Mouse (Mus musculus) thymus, adult 2 months (tissue): Measurements from ENCODE around the gene Smc6. TPM values are rescaled to one million over a fixed set of nuclear protein-coding genes. Genes with fewer than 3 reads are reported as not detected.

ENCODE experiments used
- DNase-seq: peaks from one replicate; pipeline ENCODE4 v3.0.0; 2021
- H3K27ac ChIP-seq: fragments of 200-500 bp; 2 replicates; pipeline ENCODE4 v1.5.1; 2012; ENCODE audit warnings: low read length, control low read depth; ENCODE audit not compliant: control insufficient read depth, insufficient read depth
- H3K27me3 ChIP-seq: fragments of 200-500 bp; 2 replicates; pipeline ENCODE4 v1.6.1; 2012; ENCODE audit warnings: mild to moderate bottlenecking, low read length, moderate library complexity, mixed read lengths; ENCODE audit not compliant: control insufficient read depth, insufficient read depth
- H3K36me3 ChIP-seq: fragments of 200-500 bp; 2 replicates; pipeline ENCODE4 v1.6.1; 2012; ENCODE audit warnings: mild to moderate bottlenecking, low read length, moderate library complexity; ENCODE audit not compliant: control insufficient read depth, insufficient read depth
- H3K4me1 ChIP-seq: fragments of 200-500 bp; replicated peaks from 2 replicates; pipeline ENCODE4 v1.6.1; 2012; ENCODE audit warnings: low read length; ENCODE audit not compliant: control insufficient read depth, insufficient read depth
- H3K4me3 ChIP-seq: fragments of 200-500 bp; 2 replicates; pipeline ENCODE4 v1.5.1; 2012; ENCODE audit warnings: mild to moderate bottlenecking, low read length, control low read depth, moderate library complexity; ENCODE audit not compliant: control insufficient read depth, insufficient read depth
- CTCF ChIP-seq: fragments of 200-500 bp; IDR thresholded peaks from 2 replicates; pipeline ENCODE4 v1.5.1; 2012; ENCODE audit warnings: mild to moderate bottlenecking, control low read depth, low read length, moderate library complexity, borderline replicate concordance; ENCODE audit not compliant: control insufficient read depth, poor library complexity, insufficient read depth; ENCODE audit errors: extremely low read depth
- POLR2A ChIP-seq: fragments of 200-500 bp; IDR thresholded peaks from 2 replicates; pipeline ENCODE4 v1.6.1; 2012; ENCODE audit warnings: mild to moderate bottlenecking, low read length, control low read depth, moderate library complexity; ENCODE audit not compliant: control insufficient read depth, poor library complexity, insufficient read depth; ENCODE audit errors: extremely low read depth
- WGBS: fragments of 180-500 bp; shearing (Covaris S2); methylation state at CpG from one replicate; pipeline ENCODE4 v1.1.7; 2018; 5-methylcytosine and 5-hydroxymethylcytosine counted together
- polyA plus RNA-seq: library from polyadenylated mRNA; depleted of rRNA; stranded (reverse); fragments of >200 nt; gene quantifications from 2 replicates; pipeline ENCODE4 v1.2.3, GENCODE M21; 2012

The Smc6 gene
- polyA plus RNA-seq, 1 experiment, result 11.3 TPM

- Histone ChIP-seq H3K27me3 (no peaks in the 10 kb centered on the region), H3K4me1 (no peaks in the 10 kb centered on the region), H3K27ac (no peak overlapping the region), H3K36me3 (peaks cover 36% of the 10 kb centered on the region), H3K4me3 (no peak overlapping the region)
- TF ChIP-seq POLR2A, result no peak
- WGBS, result 84% methylated on average over 3 of the region's 3 CpGs
- DNase-seq, result no peak
Observed at GRCm38 (mm10) chr12:11279886-11280285, 14.2 kb downstream of the Smc6 start.

DNA sequence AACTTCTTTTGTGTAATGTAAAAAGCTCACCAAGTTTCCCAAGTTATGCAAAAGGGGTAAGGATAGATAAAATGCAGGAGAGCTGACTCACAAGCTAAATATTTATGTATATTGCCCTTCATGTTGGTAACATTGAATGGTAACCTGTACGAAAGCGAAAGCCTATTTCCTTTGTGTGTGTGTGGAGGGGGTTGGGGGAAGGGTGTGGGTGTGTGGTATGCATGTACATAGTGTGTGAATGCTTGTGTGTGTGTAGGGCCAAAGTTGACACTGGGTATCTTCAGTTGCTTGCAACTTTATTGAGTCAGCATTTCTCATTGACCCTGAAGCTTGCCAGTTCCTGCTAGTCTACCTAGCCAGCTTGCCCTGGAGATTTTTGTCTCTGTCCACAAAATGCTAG is 15.9 kb downstream of the Smc6 start:
- no peak for DNase-seq
- H3K27ac ChIP-seq, result no peak overlapping the region
- H3K4me1 ChIP-seq, result no peaks in the 10 kb centered on the region
- H3K4me3 ChIP-seq, result no peak overlapping the region
- H3K27me3 ChIP-seq, result no peaks in the 10 kb centered on the region
- peaks cover 44% of the 10 kb centered on the region for H3K36me3 ChIP-seq
- 91% methylated on average over 2 of the region's 2 CpGs for WGBS
- TF ChIP-seq CTCF (no peak), POLR2A (no peak)

DNA sequence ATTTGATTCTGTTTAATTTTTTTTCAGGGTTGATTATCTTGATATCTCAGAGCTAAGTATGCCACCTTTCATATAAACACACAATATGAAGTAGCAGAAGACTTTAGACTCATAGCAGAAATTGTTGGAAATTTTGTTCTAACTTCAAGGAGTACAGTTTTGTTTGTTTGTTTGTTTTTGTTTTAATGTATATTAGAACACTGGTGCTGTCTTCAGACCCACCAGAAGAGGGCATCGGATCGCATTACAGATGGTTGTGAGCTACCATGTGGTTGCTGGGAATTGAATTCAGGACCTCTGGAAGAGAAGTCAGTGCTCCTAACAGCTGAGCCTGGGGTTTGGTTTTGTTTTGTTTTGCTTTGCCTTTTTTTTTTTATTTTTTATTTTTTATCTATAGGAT is 20.7 kb downstream of the Smc6 start:
- H3K4me1 ChIP-seq, result no peaks in the 10 kb centered on the region
- no peak for DNase-seq
- TF ChIP-seq CTCF (no peak), POLR2A (no peak)
- H3K27ac ChIP-seq, result no peak overlapping the region
- H3K4me3 ChIP-seq, result no peak overlapping the region
- H3K27me3 ChIP-seq, result no peaks in the 10 kb centered on the region
- peaks cover 70% of the 10 kb centered on the region for H3K36me3 ChIP-seq
- WGBS, result 94% methylated on average over 2 of the region's 2 CpGs

- Histone ChIP-seq H3K4me1 (no peaks in the 10 kb centered on the region), H3K36me3 (peaks cover 60% of the 10 kb centered on the region), H3K4me3 (no peak overlapping the region), H3K27ac (no peak overlapping the region), H3K27me3 (no peaks in the 10 kb centered on the region)
- no peak for DNase-seq
- 93% methylated on average over 1 of the region's 1 CpGs for WGBS
- TF ChIP-seq CTCF (no peak), POLR2A (no peak)
Observed at GRCm38 (mm10) chr12:11300858-11301257, 35.2 kb downstream of the Smc6 start.

DNA sequence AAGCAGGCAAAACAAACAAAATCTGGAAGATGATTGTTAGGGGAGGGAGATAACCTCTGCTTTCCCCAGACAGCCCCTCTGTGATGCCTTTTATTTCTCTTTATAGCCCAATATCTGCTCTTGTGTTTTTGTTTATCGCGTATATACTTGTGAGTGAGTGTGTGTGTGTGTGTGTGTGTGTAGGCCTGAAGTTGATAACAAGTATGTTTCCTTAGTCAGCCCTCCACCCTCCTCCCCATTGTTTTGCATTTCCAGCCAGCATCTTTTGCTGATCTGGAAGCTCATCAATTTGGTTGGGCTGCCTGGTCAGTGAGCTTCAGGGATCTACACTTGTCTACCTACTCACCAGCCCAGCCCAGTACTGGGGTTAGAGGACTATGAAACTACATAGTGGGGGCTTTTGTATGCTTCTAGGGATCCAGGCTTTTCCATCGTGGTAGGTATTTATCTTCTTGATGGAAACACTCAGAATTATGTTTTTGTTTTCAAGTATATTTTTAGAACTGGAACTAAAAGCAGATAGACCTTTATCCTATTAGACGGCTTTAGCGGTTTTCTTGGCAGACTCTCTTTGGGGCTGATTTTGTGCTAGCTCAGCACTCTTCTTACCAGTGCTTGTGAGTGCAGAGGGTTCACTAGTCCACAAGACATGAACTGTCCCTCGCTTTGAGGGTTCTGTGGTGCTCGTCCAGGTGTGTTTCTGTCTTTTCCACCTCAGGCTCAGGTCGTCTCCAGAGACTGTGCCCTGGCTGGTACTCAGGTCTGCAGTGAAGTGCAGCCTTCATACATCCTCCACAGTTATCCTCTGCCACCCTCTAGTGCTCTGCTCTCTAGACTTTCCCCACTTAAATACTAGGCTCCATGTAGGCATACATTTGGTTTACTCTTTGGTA is 41.3 kb downstream of the Smc6 start:
- Histone ChIP-seq H3K4me3 (no peak overlapping the region), H3K36me3 (peaks cover 45% of the 10 kb centered on the region), H3K27me3 (no peaks in the 10 kb centered on the region), H3K27ac (no peak overlapping the region), H3K4me1 (no peaks in the 10 kb centered on the region)
- DNase-seq, result no peak
- no peak for TF ChIP-seq POLR2A
- TF ChIP-seq CTCF, result no peak
- WGBS, result 96% methylated on average over 8 of the region's 8 CpGs

DNA sequence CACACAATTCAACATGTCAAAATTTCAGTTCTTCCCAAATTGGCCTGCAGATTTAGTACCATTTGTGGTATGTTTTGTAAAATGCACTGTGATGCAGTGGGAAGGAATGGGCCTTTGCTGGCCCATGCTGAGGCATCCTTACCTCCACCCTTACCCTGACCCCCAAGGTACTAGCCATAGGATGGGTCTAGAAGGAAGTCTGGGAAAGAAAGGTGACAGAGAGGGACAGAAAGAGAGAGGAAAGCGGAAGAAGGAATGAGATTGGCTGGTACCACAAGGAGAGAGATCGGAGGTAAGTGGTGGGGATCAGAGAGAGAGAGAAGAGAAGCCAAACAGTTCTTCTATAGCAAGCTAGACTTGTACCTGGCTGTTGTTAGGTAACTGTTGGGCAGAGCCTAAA is 45.4 kb downstream of the Smc6 start:
- H3K4me1 ChIP-seq, result no peaks in the 10 kb centered on the region
- DNase-seq, result no peak
- H3K27ac ChIP-seq, result no peak overlapping the region
- H3K27me3 ChIP-seq, result no peaks in the 10 kb centered on the region
- no peak overlapping the region for H3K4me3 ChIP-seq
- TF ChIP-seq POLR2A, result no peak
- TF ChIP-seq CTCF, result no peak
- whole genome bisulfite sequencing, result 95% methylated on average over 2 of the region's 2 CpGs
- peaks cover 44% of the 10 kb centered on the region for H3K36me3 ChIP-seq
